Mouse (Mus musculus) thymus, adult 2 months (tissue): ENCODE data around the gene Ggact.

ENCODE experiments used
- CTCF ChIP-seq: fragments of 200-500 bp; IDR thresholded peaks from 2 replicates; pipeline ENCODE4 v1.5.1; 2012; ENCODE audit warnings: mild to moderate bottlenecking, control low read depth, low read length, moderate library complexity, borderline replicate concordance; ENCODE audit not compliant: control insufficient read depth, poor library complexity, insufficient read depth; ENCODE audit errors: extremely low read depth
- POLR2A ChIP-seq: fragments of 200-500 bp; IDR thresholded peaks from 2 replicates; pipeline ENCODE4 v1.6.1; 2012; ENCODE audit warnings: mild to moderate bottlenecking, low read length, control low read depth, moderate library complexity; ENCODE audit not compliant: control insufficient read depth, poor library complexity, insufficient read depth; ENCODE audit errors: extremely low read depth

DNA sequence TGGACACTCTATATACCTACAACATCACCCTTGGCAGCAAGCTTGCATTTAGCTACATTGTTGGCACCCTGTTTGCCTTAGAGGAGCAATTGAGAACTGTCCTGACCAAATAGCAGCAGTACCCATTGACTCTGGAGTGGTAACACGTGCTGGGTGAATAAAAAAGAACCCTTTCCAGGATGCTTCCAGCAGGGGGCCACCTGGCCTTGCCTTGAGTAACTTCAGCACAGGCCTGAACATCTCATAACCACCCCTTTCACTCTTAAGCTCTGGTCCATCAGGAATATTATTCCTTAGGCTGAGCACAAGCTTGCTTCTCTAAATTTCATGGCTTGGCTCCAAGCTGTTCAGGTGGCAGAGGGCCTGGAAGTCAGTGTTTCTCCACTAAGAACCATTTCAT, 39.8 kb upstream of the Ggact start:
- TF ChIP-seq CTCF (no peak), POLR2A (no peak)
